Mouse (Mus musculus): ENCODE measurements around the gene Ruvbl2.
"Not testable (repeated sequence)": the region's sequence is repeated elsewhere in the genome, so short reads cannot be mapped to it uniquely, and the experiment has no call there.

Ruvbl2 gene

GRCm38 (mm10) chr7:45405091-45406075 lies 32.5 kb downstream of the Ruvbl2 start, which contains the start of gene Kcna7:
Kcna7 (plus strand) TSS chr7:45405653.
- ATAC-seq (ENCODE audit: insufficient number of reproducible peaks, low FRiP score, low TSS enrichment), result peak; percentile 31; the same call in 1 of the 2 replicates

DNA sequence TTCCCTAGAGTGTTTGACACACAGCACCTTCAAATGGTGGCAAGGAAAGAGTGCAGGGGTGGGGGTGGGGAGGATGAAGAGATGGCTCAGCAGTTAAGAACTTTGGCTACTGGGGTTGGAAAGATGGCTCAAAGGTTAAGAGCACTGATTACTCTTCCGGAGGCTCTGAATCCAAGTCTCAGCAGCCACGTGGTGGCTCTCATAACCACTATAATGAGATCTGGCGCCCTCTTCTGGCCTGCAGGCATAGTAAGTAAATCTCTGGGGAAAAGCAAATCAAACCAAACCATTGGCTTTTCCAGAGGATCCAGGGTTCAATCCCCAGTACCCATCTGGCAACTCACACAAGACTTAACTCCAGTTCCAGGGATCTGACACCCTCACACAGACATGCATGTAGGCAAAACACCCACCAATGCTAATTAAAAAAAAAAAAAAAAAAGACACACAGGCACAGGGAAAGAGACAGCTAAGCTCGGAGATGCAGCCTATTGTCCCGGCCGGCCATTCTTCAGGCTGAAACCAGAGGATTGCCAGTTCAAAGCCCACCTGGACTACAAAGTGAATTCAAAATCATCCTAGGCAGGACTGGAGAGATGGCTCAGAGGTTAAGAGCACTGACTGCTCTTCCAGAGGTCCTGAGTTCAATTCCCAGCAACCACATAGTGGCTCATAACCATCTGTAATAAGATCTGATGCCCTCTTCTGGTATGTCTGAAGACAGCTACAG lies 34.2 kb downstream of the Ruvbl2 start:
- no peak for ATAC-seq (ENCODE audit: insufficient number of reproducible peaks, low FRiP score, low TSS enrichment)

DNA sequence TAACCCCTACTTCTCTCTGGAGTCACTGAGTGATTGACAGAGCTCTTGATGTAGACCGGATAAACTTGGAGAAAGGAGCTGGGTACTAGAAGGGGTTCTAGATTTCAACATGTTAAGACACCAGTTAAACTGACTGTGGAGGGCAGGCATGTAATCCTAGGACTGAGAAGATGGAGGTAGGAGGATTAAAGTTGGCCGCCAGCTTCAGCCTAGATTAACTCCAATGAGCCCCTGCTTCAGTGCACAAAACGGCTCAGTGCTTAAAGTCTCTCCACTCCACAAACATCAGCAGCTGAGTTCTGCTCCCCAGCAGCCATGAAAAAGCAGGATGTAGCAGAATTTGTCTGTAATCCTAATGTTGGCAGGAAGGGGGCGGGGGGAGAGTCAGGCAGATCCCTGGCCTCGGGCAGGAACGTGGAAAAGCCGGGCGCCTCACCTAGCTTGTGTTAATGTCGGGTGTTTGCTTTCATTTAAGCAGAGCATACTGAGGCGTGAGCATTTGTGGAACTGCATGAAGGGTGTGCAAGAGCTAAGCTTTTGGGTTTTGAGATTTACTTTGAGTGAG lies 36.3 kb downstream of the Ruvbl2 start:
- no peak for ATAC-seq (ENCODE audit: insufficient number of reproducible peaks, low FRiP score, low TSS enrichment)

DNA sequence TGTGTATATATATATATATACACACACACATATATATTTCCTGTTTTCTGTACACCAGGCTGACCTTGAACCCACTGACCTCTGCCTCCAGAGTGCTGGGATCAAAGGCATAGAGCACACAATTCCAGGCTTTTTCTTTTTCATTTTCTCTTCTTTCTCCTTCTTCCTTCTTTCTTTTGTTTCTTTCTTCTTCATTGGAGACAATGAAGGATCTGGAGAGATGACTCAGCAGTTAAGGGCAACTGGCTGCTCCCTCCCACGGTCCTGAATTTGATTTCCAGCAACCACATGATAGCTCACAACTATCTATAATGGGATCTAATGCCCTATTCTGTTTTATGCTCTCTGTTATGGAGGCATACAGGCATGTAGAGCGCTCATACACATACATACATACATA lies 41.1 kb downstream of the Ruvbl2 start:
- no peak for ATAC-seq (ENCODE audit: insufficient number of reproducible peaks, low FRiP score, low TSS enrichment)

DNA sequence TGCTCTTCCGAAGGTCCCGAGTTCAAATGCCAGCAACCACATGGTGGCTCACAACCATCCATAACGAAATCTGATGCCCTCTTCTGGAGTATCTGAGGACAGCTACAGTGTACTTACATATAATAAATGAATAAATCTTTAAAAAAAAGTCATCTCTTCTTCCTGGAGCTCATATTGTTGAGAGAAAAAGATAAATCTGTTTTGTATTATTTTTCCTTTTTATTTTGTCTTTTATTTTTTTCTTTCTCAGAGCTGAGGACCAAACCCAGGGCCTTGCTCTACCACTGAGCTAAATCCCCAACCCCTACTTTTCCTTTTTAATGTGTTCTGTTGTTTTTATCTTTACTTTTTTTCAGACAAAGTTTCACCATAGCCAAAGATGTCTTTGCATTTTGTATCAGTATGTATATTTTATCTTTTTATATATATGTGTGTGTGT lies 41.5 kb downstream of the Ruvbl2 start:
- not testable (repeated sequence) for ATAC-seq (ENCODE audit: insufficient number of reproducible peaks, low FRiP score, low TSS enrichment)

DNA sequence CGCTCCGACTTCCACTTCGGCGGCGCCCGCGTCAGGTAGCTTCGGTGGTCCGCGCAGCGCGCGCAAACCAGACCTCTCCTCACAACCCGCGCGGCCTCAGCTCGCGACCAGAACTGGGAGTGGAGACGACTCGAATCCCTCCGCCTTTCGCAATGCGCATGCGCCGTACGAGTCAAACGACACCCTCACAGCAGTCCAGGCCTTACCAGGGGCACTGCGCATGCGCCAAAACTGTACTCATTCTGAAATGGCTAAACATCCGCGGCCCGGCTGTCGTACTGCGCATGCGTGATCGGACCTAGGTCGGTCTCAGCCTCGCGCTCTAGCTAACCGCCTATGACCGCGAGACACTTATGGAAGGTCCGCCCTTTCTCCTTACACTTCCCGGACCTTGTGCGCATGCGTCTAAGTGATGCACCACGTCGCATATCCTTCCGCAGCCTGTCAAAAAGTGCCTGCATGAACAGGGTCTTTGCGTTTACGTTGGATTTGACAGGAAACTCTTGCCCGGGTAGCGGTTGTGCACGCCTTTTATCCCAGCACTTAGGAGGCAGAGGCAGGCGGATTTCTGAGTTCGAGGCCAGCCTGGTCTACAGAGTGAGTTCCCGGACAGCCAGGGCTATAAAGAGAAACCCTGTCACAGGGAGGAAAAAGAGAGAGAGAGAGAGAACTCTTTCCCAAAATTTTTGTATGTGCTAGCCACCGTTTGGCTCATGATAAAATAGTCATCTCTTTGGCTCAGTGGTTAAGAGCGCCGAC lies 42.1 kb downstream of the Ruvbl2 start, which contains the start of gene Snrnp70:
Gene Snrnp70 (minus strand): TSS at position 165 of the 759 bp plus-strand sequence.
- peak; percentile 99 for ATAC-seq (ENCODE audit: insufficient number of reproducible peaks, low FRiP score, low TSS enrichment)

- ATAC-seq (ENCODE audit: insufficient number of reproducible peaks, low FRiP score, low TSS enrichment), result peak; percentile 61; the same call in 1 of the 2 replicates
Observed at GRCm38 (mm10) chr7:45395129-45395541, 42.8 kb downstream of the Ruvbl2 start.

- ATAC-seq (ENCODE audit: insufficient number of reproducible peaks, low FRiP score, low TSS enrichment), result no peak
Observed at GRCm38 (mm10) chr7:45386077-45386476, 51.8 kb downstream of the Ruvbl2 start.

DNA sequence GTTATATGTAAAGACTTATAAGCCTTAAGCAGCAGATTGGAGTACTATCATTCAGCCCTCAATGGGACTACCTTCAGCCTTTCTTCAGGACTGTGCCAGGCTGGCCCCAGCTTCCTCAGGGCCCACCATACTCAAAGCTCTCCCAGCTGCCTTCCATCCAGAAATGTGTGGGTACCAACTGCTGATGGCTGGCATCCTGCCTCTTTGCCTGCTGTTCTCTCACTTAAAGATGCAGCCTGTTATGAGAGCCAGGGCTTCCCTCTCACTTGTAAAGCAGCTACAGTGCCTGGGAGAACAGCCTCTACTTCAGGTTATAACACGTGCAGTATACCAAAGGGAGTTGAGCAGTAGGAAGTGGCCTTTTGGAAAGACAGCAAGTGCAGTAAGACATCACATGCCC lies 61.8 kb downstream of the Ruvbl2 start:
- no peak for ATAC-seq (ENCODE audit: insufficient number of reproducible peaks, low FRiP score, low TSS enrichment)

DNA sequence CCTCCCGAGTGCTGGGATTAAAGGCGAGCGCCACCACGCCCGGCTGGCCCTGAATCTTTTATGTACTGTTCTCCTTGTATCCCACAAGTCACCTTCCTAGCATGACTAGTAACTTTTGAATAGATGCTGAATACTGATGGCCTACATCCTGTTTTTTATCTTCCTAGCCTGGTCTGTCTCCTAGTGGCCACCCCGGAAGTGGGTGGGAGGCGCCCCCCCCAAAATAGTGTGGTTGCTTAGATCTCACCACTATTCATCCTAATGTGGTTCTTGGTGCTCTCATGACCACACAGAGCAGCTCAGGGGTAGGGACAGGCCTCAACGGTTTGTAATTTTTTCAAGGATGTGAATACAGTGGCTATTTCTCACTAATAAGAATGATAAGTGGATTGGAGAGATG lies 63.3 kb downstream of the Ruvbl2 start:
- ATAC-seq (ENCODE audit: insufficient number of reproducible peaks, low FRiP score, low TSS enrichment), result no peak

DNA sequence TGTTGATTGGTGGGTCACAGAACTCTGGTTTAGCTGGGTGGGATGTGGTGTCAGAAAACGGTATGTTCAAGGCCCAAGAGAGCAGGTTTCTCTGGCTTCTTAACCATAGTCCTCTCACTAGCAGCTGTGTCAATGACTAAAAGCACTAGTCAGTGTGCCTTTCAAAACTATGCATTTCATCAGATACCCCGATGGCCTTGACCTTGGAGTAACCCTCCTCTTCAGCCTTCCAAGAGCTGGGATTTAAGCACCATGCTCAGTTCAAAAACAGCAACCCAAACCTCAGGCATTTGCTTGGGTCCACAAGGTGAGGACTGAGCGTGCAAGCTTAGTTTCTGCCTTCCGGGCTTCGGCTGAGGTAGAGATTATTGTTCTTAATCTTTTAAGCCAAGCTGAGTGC lies 65.5 kb downstream of the Ruvbl2 start:
- ATAC-seq (ENCODE audit: insufficient number of reproducible peaks, low FRiP score, low TSS enrichment), result no peak

Data from cerebellum, adult (tissue).